Mouse (Mus musculus) c-Kit-positive CD71-positive TER-119-positive erythroid progenitor cells, embryonic 14.5 days (primary cell): ENCODE results near the gene Tango6.

Experiments used
- DNase-seq: peaks from one replicate; pipeline ENCODE4 v3.0.0-alpha.2; 2013; ENCODE audit warnings: low spot score

Gene Tango6

DNA sequence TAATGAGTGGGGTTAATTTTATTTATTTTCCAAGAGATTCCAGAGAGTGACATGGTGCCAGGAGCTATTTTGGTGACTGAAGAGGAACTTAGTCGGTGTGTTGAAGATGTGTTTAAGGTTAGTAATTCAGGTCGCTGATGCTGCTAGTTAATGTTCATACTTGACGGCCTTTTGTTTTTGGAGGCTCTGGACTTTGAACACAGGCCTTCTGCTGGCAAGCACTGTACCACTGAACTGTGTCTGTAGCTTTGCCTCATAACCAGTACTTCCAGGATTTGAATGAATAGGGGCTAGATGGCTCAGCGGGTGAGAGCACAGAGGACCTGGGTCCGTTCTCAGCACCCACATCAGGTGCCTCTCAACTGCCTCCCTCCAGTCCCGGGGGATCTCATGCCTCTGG lies 17.3 kb downstream of the Tango6 start:
- no peak for DNase-seq

DNA sequence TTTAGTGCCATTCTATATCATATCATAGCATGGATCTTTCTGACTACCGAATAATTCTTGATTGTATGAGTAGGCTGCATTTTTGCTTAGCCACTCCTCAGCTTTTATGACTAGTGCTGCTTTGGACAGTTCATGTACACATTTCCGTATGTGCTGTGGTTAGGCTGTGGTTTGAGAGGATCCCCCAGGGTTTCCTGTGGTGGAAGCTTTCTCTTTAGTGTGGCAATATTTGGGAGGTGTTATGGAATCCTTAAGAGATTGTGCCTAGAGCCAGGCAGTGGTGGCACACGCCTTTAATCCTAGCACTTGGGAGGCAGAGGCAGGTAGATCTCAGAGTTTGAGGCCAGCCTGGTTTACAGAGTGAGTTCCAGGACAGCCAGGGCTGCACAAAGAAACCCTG lies 18.5 kb downstream of the Tango6 start:
- no peak for DNase-seq

DNA sequence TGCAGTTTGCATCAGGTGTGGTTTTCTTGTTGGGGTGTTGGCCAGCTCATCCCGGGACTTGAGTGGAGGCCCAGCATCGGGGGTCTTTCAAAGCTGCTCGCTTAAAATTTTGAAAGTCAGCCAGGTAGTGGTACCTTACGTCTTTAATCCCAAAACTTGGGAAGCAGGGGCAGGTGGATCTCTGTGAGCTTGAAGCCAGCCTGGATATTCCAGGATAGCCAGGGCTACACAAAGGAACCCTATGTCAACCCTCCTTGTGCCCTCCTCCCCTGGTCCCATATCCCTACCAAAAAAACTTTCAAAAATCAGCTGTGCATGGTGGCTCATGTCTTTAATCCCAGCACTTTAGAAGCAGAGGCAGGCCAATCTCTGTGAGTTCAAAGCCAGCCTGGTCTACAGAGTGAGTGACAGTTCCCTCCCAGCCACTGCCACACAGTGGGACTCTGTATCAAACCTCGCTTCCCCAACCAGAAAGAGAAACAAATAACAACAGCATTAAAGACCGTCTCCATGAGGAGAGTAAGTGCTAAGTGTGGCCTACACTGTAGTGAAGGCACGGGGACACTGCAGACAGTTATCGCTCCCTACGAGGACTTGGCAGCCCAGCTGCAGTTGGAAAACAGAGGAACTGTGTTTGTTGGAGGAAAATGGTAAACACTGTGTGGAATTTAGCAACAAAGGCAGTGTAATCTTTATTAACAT lies 21.5 kb downstream of the Tango6 start:
- no peak for DNase-seq

DNA sequence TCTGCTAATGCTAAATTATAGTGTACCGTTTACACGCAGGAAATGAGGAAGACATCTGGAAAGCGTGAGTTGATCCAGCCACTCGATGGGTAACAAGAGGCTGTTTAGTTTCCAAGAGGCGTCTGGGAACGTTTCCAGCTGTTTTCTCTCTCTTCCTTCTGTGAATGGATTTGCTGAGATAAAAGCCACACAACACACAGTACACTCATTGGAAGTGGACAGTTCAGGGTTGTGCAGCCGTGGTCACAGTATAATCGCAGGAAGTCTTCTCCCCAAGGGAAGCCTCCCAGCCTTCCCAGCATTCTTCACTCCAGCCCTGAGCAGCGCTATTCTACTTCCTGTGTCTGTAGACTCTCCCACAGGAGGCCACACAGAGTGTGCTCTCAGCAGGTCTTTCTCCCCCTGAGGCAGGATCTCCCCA lies 22.0 kb downstream of the Tango6 start:
- DNase-seq: no peak

DNA sequence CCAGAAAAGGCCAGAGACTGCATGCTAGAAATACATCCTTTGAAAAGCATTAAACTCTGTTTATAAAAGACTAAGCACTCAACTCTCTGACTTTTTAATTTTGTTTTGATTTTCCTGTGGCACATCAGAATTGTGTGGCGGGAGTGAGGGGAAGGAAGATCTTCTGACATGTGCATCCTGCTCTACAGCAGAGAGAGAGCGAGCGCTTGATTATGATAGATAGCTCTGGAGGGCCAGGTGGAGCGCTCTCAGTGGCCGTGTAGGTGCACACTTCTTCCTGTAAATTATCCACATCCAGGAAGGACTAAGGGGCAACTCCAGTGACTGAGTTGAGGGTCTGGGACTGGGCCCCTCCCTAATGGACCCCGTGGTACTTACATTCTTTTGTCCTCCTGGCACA lies 23.3 kb downstream of the Tango6 start:
- no peak for DNase-seq

DNA sequence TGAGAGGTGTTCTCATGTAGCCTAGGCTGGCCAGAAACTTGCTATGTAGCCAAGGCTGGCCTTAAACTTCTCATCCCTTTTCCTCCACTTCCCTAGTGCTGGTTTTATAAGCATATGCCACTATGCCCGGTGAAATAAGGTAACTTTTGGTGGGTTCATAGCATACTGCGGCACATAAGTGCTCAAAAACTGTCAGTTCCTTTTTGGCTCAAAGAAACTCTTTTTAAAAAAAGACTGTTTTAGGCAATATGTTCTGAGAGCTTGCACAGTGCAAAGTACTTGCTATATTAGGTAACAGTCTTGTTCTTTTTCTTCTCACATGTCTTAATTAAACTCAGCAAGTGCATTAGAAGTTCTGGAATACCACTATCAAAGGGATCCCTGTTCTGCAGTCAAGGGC lies 27.1 kb downstream of the Tango6 start:
- DNase-seq: no peak

DNA sequence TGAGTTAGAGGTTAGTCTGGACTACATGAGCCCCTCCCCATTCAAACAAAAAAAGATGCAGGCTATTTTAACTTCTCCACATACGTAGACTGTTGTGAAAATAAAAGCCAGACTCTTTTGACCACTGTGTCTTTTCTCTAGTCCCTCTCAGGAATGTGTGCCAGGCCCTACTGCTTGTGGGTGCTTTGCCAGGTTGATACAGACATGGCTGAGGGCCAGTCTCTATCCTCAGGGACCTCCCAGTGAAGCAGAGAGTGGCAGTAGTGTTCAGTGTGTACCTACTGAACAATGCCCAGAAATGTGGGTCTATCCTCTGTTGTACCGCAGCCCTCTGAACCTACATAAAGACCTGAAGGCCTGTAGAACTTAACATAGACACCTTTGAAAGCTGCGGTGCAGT lies 29.6 kb downstream of the Tango6 start:
- DNase-seq: no peak

DNA sequence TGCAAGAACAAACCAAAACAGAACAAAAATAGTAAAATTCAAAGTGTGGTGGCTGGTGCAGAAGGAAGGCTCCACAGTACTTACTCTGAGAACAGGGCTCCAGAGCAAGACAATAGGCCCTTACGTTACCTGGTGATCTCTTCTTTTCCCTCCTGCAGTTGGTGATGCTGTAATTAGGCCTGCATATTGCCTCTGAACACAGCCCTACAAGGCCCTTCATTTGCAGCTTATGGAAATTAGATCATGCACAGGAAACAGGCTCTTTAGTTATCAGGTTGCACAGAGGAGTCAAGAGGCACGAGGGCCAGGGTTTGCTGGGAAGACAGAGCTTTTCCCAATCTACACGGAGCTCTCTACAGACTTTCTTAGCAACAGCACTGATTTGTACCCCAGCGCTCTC lies 31.4 kb downstream of the Tango6 start:
- DNase-seq: no peak

DNA sequence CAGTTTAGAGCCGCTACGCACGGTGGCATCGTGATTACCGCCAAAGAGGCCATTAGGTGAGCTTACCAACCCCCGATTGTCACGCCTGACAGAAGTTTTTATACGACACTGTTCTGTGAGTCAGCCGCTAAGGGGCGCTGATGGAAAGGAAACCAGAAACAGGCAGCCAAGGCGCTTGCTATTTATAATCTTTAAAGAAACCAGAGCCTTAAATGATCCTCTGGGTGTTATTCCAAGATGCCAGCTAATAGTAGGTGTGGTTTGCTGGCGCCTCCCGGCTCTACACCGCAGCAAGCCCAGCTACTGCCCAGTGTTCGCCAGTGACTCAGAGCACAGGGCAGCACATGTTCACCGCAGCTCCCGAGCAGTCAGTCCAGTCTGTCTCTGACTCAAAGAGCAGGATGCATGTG lies 35.2 kb downstream of the Tango6 start:
- peak; percentile 25 for DNase-seq

DNA sequence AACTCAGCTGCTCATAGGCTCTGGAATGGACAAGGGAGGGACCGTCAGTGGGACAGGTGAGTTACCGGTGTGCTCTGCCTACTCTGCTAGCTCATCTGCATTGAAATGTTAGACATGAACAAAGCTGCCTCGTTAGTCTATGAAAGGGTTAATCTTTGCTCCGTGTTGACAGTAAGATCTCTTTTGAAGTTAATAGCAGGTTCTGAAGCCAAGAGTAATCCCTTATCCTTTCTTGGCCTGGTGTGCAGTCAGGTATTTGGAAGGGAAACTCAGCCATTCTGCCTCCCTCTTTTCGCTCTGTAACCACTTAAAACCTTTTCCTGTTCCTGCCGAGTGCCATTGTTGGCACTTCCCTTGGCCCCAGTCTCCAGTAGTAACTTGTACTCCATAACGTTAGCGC lies 38.1 kb downstream of the Tango6 start:
- no peak for DNase-seq

DNA sequence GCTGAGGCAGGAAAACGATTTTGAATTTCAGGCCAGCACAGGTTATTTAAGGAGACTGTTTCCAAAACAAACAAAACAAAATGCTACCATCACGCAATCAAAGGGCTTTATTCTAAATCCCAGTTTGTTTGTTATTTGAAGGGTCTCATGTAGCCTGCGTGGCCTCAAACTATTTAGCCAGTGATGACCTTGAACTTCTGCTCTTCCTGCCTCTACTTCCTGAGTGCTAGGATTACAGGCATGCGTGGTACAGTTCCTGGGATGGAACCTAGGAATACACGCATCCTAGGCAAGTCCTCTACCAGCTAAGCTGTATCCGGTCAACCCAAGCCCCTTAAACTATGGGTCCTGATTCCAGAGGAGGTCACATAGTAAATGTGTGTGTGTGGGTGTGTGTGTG lies 39.6 kb downstream of the Tango6 start:
- DNase-seq: no peak

DNA sequence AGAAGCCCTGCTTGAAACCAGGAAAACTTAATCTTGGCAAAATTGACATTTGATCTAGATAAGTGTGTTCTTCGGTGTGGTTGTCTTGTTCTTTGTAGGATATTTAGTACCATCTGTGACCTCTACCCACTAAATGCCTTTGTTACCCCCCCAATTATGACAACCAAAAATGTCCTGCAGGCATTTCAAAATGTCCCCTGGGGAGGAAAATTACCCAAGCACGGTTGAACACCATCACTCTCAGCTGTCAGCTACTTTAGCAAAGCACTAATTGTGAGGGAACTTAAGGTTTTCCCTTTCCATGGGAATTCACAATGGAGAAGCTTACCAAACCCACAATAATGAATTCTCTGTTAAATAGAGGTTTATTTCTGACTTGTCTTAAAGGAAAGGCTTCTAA lies 41.1 kb downstream of the Tango6 start:
- DNase-seq: no peak

DNA sequence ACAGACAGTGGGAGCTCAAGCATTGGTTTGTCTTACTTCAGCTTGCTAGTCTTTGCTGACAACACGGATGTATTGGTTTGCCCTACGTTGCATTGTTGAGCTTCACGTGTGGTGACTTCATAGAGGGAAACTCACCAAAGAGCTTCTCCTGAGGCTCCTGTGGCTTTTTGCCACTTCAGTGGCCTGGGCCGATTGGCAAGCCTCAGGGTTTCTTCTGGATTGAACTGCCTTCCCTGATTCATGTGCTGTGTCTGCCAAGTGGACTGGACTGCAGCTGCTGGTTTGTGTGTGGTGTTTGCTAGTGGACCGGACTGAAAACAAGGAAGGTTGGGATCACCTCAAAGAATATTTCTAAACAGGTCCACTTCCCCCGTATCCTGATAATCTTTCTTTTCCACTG lies 43.7 kb downstream of the Tango6 start:
- DNase-seq: no peak

DNA sequence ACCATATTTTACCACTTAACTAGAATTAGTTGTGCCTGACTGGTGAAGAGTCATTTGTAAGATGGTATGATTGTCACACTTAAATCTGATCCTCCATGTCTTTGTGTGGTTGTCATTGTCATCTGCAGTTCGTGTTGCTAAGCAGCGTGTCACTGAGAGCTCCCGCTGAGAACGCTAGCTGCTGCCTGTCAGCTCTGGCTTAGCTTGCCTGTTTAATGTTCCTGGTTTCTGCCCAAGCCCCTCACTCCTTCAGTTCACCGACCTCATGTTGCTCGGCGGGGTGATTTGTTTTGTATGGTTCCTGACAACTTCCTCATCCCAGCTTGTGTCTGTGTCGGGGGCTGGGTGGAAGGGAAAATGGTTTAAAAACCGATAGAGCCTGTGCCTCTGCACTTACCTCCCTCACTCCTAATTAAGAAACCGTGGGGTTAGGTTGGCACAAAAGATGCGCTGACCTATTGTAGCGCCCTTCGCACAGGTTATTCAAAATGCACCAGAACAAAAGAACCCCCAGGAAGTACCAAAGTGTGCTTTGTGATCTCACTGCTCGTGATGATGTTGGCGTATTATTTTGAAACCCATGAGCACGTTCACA lies 44.5 kb downstream of the Tango6 start:
- no peak for DNase-seq

DNA sequence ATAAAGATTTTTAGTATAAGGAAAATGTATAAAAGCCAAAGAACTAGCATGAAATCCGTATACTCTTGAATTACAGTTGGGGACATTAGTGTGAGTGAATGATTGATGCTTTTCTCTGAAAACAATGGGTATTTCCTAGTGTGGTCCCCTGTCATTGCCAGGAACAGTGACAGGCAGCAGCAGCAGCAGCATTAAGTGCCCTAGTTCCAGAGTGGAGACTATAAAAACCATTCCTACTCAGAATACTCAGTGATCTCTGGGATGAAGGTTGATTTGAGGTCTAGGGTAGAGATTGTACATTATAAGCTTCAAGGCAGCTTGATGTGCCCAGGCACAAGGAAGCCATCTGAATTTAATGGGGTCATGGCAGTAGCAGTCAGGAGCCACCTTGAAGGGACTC lies 45.0 kb downstream of the Tango6 start:
- no peak for DNase-seq

DNA sequence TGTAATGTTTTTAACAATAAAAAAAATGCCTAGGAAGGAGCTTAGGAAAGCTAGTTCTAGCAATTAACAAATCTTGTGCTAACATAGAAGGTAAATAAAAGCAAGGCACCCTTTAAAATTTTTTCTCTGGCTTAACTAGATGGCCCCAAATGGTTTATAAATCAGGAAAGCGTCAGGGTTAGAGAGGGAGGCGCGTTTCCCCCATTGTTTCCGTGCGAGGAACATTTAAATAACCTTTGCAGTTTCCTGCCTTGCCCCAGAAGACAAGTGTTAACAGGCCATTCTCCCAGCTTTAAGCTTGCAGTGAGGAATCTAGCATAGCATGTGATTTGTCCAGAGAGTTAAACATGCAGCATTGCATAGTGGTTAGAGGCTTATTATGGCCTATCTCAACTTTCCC lies 50.1 kb downstream of the Tango6 start:
- DNase-seq: no peak

DNA sequence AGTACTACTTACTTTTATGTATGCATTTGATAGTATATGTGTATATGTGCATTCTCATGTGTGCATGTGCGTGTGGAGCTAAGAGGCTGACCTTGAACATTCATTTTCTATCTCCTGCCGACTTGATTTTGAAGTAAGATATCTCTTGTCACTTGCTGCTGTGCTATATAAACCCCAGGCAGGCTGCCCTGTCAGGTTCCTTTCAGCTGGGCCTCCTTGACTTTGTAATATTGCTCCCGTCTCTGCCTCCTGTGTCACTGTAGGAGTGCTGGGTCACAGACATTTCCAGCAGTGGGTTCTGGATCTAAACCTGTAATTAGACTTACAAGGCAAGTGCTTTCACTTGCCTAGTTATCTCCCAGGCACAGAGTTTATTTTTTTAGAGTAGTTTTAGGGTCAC lies 50.8 kb downstream of the Tango6 start:
- no peak for DNase-seq

DNA sequence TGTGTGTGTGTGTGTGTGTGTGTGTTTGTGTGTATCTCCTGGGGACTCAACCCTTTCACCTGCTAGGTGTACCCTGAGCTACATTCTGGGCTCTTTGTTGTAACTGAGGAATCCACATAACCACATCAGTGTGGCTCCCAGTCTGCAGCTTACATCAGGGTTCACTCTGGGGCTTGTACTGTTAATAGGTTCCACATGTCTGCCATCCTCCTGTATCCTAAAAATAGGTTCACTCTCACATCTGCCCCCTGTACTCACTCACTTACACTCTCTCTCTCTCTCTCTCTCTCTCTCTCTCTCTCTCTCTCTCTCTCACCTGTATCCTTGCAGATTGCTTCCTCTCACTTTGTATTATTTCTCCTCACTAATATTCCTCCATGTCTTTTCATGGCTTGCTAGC lies 51.4 kb downstream of the Tango6 start:
- DNase-seq: no peak

DNA sequence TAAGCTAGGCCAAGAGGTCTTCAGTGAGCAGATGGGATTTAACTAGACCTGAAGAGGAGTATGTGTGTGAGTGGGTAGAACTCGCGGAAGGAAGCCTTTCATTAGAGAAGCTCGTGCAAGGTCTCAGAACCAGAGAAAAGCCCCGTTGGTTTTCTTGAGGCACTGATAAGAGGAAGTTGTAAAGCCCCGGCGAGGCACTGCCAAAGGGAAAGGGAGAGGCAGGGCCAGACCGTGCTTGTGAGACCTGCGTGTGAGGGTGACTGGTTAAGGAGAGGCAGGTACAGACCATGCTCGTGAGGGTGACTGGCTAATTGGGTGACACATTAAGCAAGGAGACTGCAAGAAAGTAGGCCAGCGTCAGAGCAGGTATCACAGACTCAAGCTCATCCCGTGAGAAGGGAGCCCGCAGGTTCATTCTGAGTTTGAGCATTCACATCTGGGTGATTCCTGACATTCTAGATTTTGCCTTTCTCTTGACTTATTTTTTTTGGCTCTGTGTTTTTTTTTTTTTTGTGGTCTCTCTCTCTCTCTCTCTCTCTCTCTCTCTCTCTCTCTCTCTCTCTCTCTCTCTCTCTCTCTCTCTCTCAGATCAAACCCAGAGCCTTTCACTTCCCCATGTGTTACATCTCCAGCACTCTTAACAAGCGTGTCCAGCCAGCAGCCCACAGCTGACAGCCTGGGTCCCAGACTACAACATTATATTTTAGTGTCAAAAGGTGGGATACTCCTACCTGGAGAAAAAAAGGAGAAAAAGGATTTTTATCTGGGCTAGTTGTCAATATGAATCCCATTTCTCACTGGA lies 54.2 kb downstream of the Tango6 start:
- no peak for DNase-seq

DNA sequence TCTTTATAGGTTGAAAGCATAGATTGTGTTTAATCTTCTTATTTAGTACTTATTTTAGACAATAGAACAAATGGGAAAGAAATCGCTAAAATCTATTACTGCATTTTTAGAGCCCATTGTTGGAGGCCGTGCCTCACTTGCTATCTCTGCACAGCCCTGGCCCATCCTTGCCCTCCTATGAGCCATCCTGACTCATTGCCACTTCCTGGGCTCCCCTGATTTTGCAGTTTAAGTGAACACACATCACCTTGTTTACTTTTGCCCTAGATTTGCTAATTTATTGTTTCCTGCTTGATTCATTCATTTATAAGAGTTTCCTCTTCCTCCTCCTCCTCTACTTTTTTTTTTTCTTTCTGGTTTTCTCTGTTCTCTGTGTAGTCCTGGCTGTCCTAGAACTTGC lies 55.0 kb downstream of the Tango6 start:
- no peak for DNase-seq

DNA sequence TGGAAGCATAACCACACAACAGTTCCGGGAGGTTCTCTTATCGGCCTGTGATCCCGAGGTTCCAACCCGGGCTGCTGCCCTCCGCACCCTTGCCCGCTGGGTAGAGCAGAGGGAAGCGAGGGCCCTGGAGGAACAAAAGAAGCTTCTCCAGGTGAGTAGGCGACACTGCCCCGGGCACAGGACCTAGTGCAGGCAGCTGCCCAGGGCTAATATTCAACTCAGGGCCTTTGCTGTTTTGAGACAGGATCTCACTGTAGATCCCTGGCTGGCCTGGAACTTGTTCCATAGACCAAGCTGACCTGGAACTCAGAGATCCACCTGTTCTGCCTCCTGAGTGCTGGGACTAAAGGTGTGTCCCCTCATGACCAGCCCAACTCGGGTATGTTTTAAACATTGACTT lies 59.5 kb downstream of the Tango6 start:
- no peak for DNase-seq

DNA sequence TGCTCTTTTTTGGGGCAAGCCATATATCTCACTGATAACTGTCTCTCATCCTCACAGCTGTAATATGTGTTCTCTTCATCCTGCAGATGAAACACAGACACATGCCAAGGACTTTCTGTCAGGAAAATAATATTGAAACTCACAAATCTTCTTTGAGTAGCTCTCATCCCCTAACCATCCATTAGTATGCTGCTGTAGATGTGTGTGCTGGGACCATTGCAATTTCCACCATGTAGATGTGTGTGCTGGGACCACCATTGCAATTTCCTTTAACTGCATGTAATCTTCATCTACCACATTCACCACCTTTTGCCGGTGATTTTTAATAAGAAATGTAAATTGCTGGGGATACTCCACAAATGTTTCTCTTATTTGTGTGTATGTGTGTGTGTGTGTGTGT lies 60.5 kb downstream of the Tango6 start:
- no peak for DNase-seq

DNA sequence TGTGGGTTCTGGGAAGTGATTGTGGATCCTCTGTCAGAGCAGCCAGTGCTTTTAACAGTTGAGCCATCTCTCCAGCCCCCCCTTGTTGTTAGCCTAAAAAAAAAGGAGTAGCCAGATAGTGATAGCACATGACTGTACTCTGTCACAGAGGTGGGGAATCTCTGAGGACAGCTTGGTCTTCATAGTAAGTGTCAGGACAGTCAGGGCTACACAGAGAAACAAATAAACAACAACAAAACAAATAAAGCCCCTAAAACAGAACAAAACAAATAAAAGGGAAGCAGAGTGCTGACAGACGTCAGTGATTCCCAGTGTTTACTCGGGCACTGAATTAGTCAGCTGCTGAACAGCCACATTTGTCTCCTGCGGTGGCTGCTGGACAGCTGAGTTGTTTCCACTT lies 70.6 kb downstream of the Tango6 start:
- no peak for DNase-seq

DNA sequence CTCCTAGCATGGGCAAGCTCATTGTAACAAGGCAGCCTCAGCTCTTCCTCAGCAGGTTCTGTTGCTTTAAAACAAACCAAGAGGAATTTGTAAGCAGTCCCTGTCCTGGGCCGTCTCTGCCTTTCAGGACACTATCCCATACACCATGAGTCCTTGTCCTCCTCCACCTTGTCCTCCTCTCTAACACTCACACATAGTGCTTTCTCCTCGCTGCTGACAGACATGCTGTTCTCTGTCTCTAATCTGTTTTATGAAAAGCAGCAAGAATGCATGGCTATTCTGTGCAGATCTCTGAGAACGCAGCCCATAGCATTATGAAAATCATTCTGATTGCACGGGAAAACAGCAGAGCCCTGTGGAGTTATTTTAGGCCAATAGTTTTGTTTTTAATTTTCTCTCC lies 78.4 kb downstream of the Tango6 start:
- no peak for DNase-seq
